Mouse (Mus musculus) left cerebral cortex, postnatal 4 days (tissue): ENCODE measurements around the gene Calr4. TPM values are rescaled to one million over a fixed set of nuclear protein-coding genes. Genes with fewer than 3 reads are reported as not detected.

Experiments used
- DNase-seq: peaks from one replicate; pipeline ENCODE4 v3.0.0-alpha.2; 2022
- intact Hi-C: fragments of 180-260 bp; cut with DNase I; formaldehyde crosslinking; loops from one replicate; pipeline ENCODE4 v1.15.1; 2025
- total RNA-seq, 2 experiments: library from RNA; stranded (reverse); gene quantifications; 2 replicates each; pipeline ENCODE4 v1.2.3; 2021

The Calr4 gene
- total RNA-seq, 2 experiments from 2014 or later, result 0.46 TPM; not detected in 1

GRCm38 (mm10) chr4:109234806-109235350 lies 593 bp downstream of the Calr4 start:
- peak; percentile 50 for DNase-seq
- intact Hi-C loops, result no loop called here

- intact Hi-C loops, result no loop called here
Observed at GRCm38 (mm10) chr4:109236186-109236879, 2.0 kb downstream of the Calr4 start.

GRCm38 (mm10) chr4:109238428-109239268 lies 4.4 kb downstream of the Calr4 start:
- intact Hi-C loops, result no loop called here
- peak; percentile 39 for DNase-seq

More at GRCm38 (mm10) chr4:109236186-109236879, 2.0 kb downstream of the Calr4 start:
- DNase-seq, result no peak

GRCm38 (mm10) chr4:109241221-109241620 lies 6.9 kb downstream of the Calr4 start:
- DNase-seq, result no peak
- intact Hi-C loops, result no loop called here

GRCm38 (mm10) chr4:109241934-109242333 lies 7.6 kb downstream of the Calr4 start:
- intact Hi-C loops, result no loop called here
- peak; percentile 80 for DNase-seq

GRCm38 (mm10) chr4:109244506-109244905 lies 10.2 kb downstream of the Calr4 start:
- no peak for DNase-seq
- intact Hi-C loops, result no loop called here

- no peak for DNase-seq
- intact Hi-C loops, result no loop called here
Observed at GRCm38 (mm10) chr4:109245016-109245620, 10.8 kb downstream of the Calr4 start.

- intact Hi-C loops, result no loop called here
- peak; percentile 17 for DNase-seq
Observed at GRCm38 (mm10) chr4:109251605-109252004, 17.3 kb downstream of the Calr4 start.

GRCm38 (mm10) chr4:109252199-109252598 lies 17.9 kb downstream of the Calr4 start:
- intact Hi-C loops, result no loop called here

GRCm38 (mm10) chr4:109253664-109254151 lies 19.4 kb downstream of the Calr4 start:
- intact Hi-C loops, result no loop called here
- DNase-seq, result no peak

More at GRCm38 (mm10) chr4:109252199-109252598, 17.9 kb downstream of the Calr4 start:
- DNase-seq, result no peak

GRCm38 (mm10) chr4:109254511-109254910 lies 20.2 kb downstream of the Calr4 start:
- intact Hi-C loops, result no loop called here
- DNase-seq, result no peak

GRCm38 (mm10) chr4:109255321-109255720 lies 21.0 kb downstream of the Calr4 start:
- no peak for DNase-seq
- intact Hi-C loops, result no loop called here

GRCm38 (mm10) chr4:109255727-109256417 lies 21.6 kb downstream of the Calr4 start:
- intact Hi-C loops, result no loop called here
- no peak for DNase-seq

- DNase-seq, result no peak
- intact Hi-C loops, result no loop called here
Observed at GRCm38 (mm10) chr4:109256791-109257190, 22.5 kb downstream of the Calr4 start.

GRCm38 (mm10) chr4:109257639-109258038 lies 23.4 kb downstream of the Calr4 start:
- intact Hi-C loops, result no loop called here

GRCm38 (mm10) chr4:109262068-109262467 lies 27.8 kb downstream of the Calr4 start:
- intact Hi-C loops, result no loop called here
- DNase-seq, result no peak

More at GRCm38 (mm10) chr4:109257639-109258038, 23.4 kb downstream of the Calr4 start:
- DNase-seq, result no peak

- intact Hi-C loops, result no loop called here
- no peak for DNase-seq
Observed at GRCm38 (mm10) chr4:109266056-109266455, 31.8 kb downstream of the Calr4 start.

- intact Hi-C loops, result no loop called here
- DNase-seq, result no peak
Observed at GRCm38 (mm10) chr4:109266744-109267143, 32.5 kb downstream of the Calr4 start.

GRCm38 (mm10) chr4:109267452-109267851 lies 33.2 kb downstream of the Calr4 start:
- DNase-seq, result no peak
- intact Hi-C loops, result no loop called here

- DNase-seq, result no peak
- intact Hi-C loops, result no loop called here
Observed at GRCm38 (mm10) chr4:109268903-109269302, 34.6 kb downstream of the Calr4 start.
